Mouse (Mus musculus): ENCODE data around the gene Lmnb2.

GRCm38 (mm10) chr10:80921923-80922322 is 3.9 kb upstream of the Lmnb2 start:
- no peak for TF ChIP-seq CTCF (IDR thresholded peaks at IDR 0.05; ENCODE audit: low read depth)
- no peak for TF ChIP-seq EP300 (IDR thresholded peaks at IDR 0.05; ENCODE audit: low read depth)

All from liver, embryonic 14.5 days (tissue).